In the genomic region with DNA sequence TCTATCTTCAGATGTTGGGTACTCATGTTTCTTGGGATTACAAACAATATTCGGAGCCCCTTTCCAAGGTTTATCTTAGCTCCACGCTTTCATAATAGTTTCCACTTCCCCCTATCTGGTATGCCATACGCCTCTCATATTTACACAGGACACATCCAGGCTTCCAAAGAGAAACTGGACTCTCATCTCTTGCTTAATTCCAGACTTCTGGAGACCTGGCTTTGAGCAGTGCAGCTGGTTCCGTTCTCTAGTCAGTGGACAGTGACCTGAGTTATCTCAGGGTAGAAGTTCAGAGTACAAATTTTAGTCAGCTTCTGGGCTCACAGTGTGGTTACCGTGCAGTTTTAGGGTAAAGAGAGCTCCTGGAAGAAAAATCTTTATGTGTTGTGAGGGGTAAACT, we compare ENCODE assay signal across 25 mouse cellular contexts.
A peak's percentile ranks its signal among the peaks of the same experiment; 100 is the strongest.
DNase-seq lines count a peak whose midpoint lies in the region; ATAC-seq and TF ChIP-seq lines count a peak whose summit lies in the region.
"Had no signal": no experiment of that assay in that cellular context is flagged by ENCODE, and none has a peak within 500 bp of the region (broad histone marks: within the 10 kb centered on the region; RNA-seq: fewer than 3 reads in every experiment).

No protein-coding gene starts in this region.

- DNase-seq in frontal cortex, postnatal 36 days (ENCODE audit: low spot score in 2 of 2), result no peak
- peak in 2 of 3 experiments; percentile 1 to 10 for DNase-seq in liver, embryonic 14.5 days (ENCODE audit: low read depth in 3 of 3, low spot score in 3 of 3)
- DNase-seq in liver, embryonic 11.5 days (ENCODE audit: low spot score), result no peak
- DNase-seq in CH12.LX (ENCODE audit: extremely low read depth), result peak; percentile 51
- no peak for DNase-seq in cerebellum, postnatal 14 days
- DNase-seq: adrenal gland, postnatal 14 days; cerebellum, adult 11 months; cerebellum, adult 9-11 months; heart, postnatal 36 days; kidney, postnatal 25 days; lung, adult 18-20 months; lung, postnatal 36 days; right cerebral cortex, postnatal 25 days had no signal

- WGBS in liver, embryonic 14.5 days (ENCODE audit: insufficient replicate concordance), result 51% methylated on average over 5 of the region's 5 CpGs
- 71% methylated on average over 5 of the region's 5 CpGs for WGBS in liver, embryonic 11.5 days
- WGBS in small intestine, adult 2 months, result 60% methylated on average over 5 of the region's 5 CpGs
- 60% methylated on average over 5 of the region's 5 CpGs for WGBS in intestine, postnatal 0 days

- peak; percentile 23; the same call in 1 of the 2 replicates for ATAC-seq in frontal cortex, adult (ENCODE audit: low TSS enrichment)
- 0 out of 2 replicates have a peak, but pooled peaks have one; percentile 28 for ATAC-seq in liver, embryonic 14.5 days (ENCODE audit: insufficient read depth)
- ATAC-seq in liver, embryonic 11.5 days (replicated peaks; ENCODE audit: low FRiP score), result no peak
- ATAC-seq in intestine, postnatal 0 days, result no peak
- ATAC-seq: forebrain, embryonic 15.5 days; intestine, embryonic 16.5 days; midbrain, embryonic 16.5 days; Patski had no signal

- no peaks in the 10 kb centered on the region for H3K9me3 ChIP-seq in liver, embryonic 14.5 days (ENCODE audit: control insufficient read depth, low read length)
- H3K9me3 ChIP-seq in liver, embryonic 11.5 days (ENCODE audit: control insufficient read depth, low read length), result no peaks in the 10 kb centered on the region
- H3K9me3 ChIP-seq in CH12.LX (replicated peaks; ENCODE audit: low read length), result no peaks in the 10 kb centered on the region
- no peaks in the 10 kb centered on the region for H3K9me3 ChIP-seq in intestine, postnatal 0 days (ENCODE audit: control insufficient read depth)
- H3K9me3 ChIP-seq: embryonic facial prominence, embryonic 13.5 days; forebrain, embryonic 10.5 days; forebrain, embryonic 15.5 days; heart, embryonic 13.5 days; hindbrain, embryonic 13.5 days had no signal

- dilution Hi-C loops in CH12.LX (cut with MboI; ENCODE audit: extremely low pct_ligation_motif_present, extremely low pct_unique_long_range_greater_than_20kb, low sequenced_read_pairs), result no loop called here

- no peak for TF ChIP-seq RAD21 in CH12.LX (IDR thresholded peaks at IDR 0.05; ENCODE audit: low read depth, low read length)

- H3K27ac ChIP-seq in liver, embryonic 14.5 days, result no peak overlapping the region
- H3K27ac ChIP-seq in liver, embryonic 11.5 days (ENCODE audit: low read depth, low read length), result no peak overlapping the region
- no peak overlapping the region for H3K27ac ChIP-seq in CH12.LX (ENCODE audit: insufficient read depth, low read depth)
- H3K27ac ChIP-seq in small intestine, adult 2 months (ENCODE audit: insufficient read depth, low read depth, low read length), result peak overlapping the region; percentile 21; the same call in 1 of the 2 replicates
- no peak overlapping the region; the same call in 1 of the 2 replicates for H3K27ac ChIP-seq in intestine, postnatal 0 days (ENCODE audit: low read depth, low read length)
- H3K27ac ChIP-seq: embryonic facial prominence, embryonic 13.5 days; forebrain, embryonic 10.5 days; forebrain, embryonic 15.5 days; heart, embryonic 13.5 days; hindbrain, embryonic 13.5 days had no signal

- H3K36me3 ChIP-seq in liver, embryonic 14.5 days (replicated peaks; ENCODE audit: control insufficient read depth, insufficient read depth, low read depth), result no peaks in the 10 kb centered on the region
- H3K36me3 ChIP-seq in liver, embryonic 11.5 days (ENCODE audit: control insufficient read depth, insufficient read depth, low read length), result no peaks in the 10 kb centered on the region
- no peaks in the 10 kb centered on the region for H3K36me3 ChIP-seq in CH12.LX (replicated peaks in 1 of 2; ENCODE audit: control insufficient read depth in 1 of 2, insufficient read depth in 1 of 2, low read length in 1 of 2)
- H3K36me3 ChIP-seq in small intestine, adult 2 months (ENCODE audit: control insufficient read depth, insufficient read depth, low read length), result no peaks in the 10 kb centered on the region
- no peaks in the 10 kb centered on the region for H3K36me3 ChIP-seq in intestine, postnatal 0 days (ENCODE audit: control insufficient read depth, insufficient read depth)
- H3K36me3 ChIP-seq: embryonic facial prominence, embryonic 13.5 days; forebrain, embryonic 10.5 days; forebrain, embryonic 15.5 days; heart, embryonic 13.5 days; hindbrain, embryonic 13.5 days had no signal

- TF ChIP-seq POLR2A in CH12.LX (IDR thresholded peaks at IDR 0.05; ENCODE audit: low read depth, low read length), result no peak
- TF ChIP-seq POLR2A in small intestine, adult 2 months (IDR thresholded peaks at IDR 0.05; ENCODE audit: low read depth, low read length), result no peak

- H3K27me3 ChIP-seq in liver, embryonic 14.5 days (ENCODE audit: control insufficient read depth, insufficient read depth, low read length), result no peaks in the 10 kb centered on the region
- H3K27me3 ChIP-seq in liver, embryonic 11.5 days (replicated peaks; ENCODE audit: control insufficient read depth, insufficient read depth, low read length), result no peaks in the 10 kb centered on the region
- H3K27me3 ChIP-seq in CH12.LX (replicated peaks), result no peaks in the 10 kb centered on the region
- no peaks in the 10 kb centered on the region for H3K27me3 ChIP-seq in small intestine, adult 2 months (ENCODE audit: control insufficient read depth, insufficient read depth, low read length)
- H3K27me3 ChIP-seq in intestine, postnatal 0 days (replicated peaks; ENCODE audit: control insufficient read depth, insufficient read depth, low read length), result no peaks in the 10 kb centered on the region
- H3K27me3 ChIP-seq: embryonic facial prominence, embryonic 13.5 days; forebrain, embryonic 15.5 days; heart, embryonic 13.5 days; hindbrain, embryonic 13.5 days; Patski had no signal

- H3K9ac ChIP-seq in liver, embryonic 14.5 days (replicated peaks), result no peak overlapping the region
- H3K9ac ChIP-seq in liver, embryonic 11.5 days (ENCODE audit: low read depth, low read length), result no peak overlapping the region
- H3K9ac ChIP-seq in CH12.LX (ENCODE audit: insufficient read depth, low read depth), result no peak overlapping the region
- H3K9ac ChIP-seq in intestine, postnatal 0 days (ENCODE audit: low read depth, low read length), result no peak overlapping the region
- H3K9ac ChIP-seq: embryonic facial prominence, embryonic 13.5 days; forebrain, embryonic 15.5 days; heart, embryonic 13.5 days; hindbrain, embryonic 13.5 days had no signal

- no peak for TF ChIP-seq CTCF in liver, embryonic 14.5 days (IDR thresholded peaks at IDR 0.05; ENCODE audit: low read depth)
- TF ChIP-seq CTCF in CH12.LX (conservative IDR thresholded peaks at IDR 0.05 in 1 of 2, IDR thresholded peaks at IDR 0.05 in 1 of 2; ENCODE audit: low read depth in 2 of 2, low read length in 2 of 2), result no peak
- no peak for TF ChIP-seq CTCF in small intestine, adult 2 months (IDR thresholded peaks at IDR 0.05; ENCODE audit: extremely low read depth, insufficient read length, insufficient replicate concordance, low read depth, low read length)
- no peak for TF ChIP-seq CTCF in intestine, postnatal 0 days (IDR thresholded peaks at IDR 0.05; ENCODE audit: low read depth)

- no peak for TF ChIP-seq EP300 in liver, embryonic 14.5 days (IDR thresholded peaks at IDR 0.05; ENCODE audit: low read depth)
- no peak for TF ChIP-seq EP300 in CH12.LX (IDR thresholded peaks at IDR 0.05; ENCODE audit: low read length)

- H3K4me1 ChIP-seq in liver, embryonic 14.5 days (replicated peaks; ENCODE audit: control insufficient read depth in 2 of 2, insufficient read depth in 2 of 2, low read length in 1 of 2), result peaks cover 0 to 3% of the 10 kb centered on the region in 2 experiments; a peak in 1 of 4 replicates
- peaks cover 5% of the 10 kb centered on the region; the same call in 1 of the 2 replicates for H3K4me1 ChIP-seq in liver, embryonic 11.5 days (replicated peaks; ENCODE audit: control insufficient read depth, insufficient read depth, low read length)
- H3K4me1 ChIP-seq in CH12.LX (ENCODE audit: control insufficient read depth in 1 of 2, insufficient read depth in 2 of 2), result peaks cover 3 to 36% of the 10 kb centered on the region in 2 experiments; a peak in 3 of 4 replicates
- H3K4me1 ChIP-seq in small intestine, adult 2 months (ENCODE audit: control insufficient read depth, insufficient read depth, insufficient read length, low read length), result no peaks in the 10 kb centered on the region
- no peaks in the 10 kb centered on the region for H3K4me1 ChIP-seq in intestine, postnatal 0 days (replicated peaks; ENCODE audit: control insufficient read depth, insufficient read depth, low read length)
- H3K4me1 ChIP-seq: forebrain, embryonic 10.5 days; forebrain, embryonic 15.5 days; hindbrain, embryonic 13.5 days had no signal

- no peak overlapping the region for H3K4me2 ChIP-seq in liver, embryonic 14.5 days (ENCODE audit: low read depth)
- no peak overlapping the region for H3K4me2 ChIP-seq in liver, embryonic 11.5 days
- H3K4me2 ChIP-seq in CH12.LX (ENCODE audit: insufficient read depth, low read depth, poor library complexity, severe bottlenecking), result peak overlapping the region; percentile 94
- H3K4me2 ChIP-seq in intestine, postnatal 0 days (replicated peaks; ENCODE audit: low read depth), result no peak overlapping the region
- H3K4me2 ChIP-seq: embryonic facial prominence, embryonic 13.5 days; forebrain, embryonic 15.5 days; heart, embryonic 13.5 days; hindbrain, embryonic 13.5 days; midbrain, embryonic 11.5 days had no signal

- no peak overlapping the region for H3K4me3 ChIP-seq in liver, embryonic 14.5 days (ENCODE audit: insufficient read depth in 1 of 2, low read depth in 2 of 2, low read length in 2 of 2)
- no peak overlapping the region for H3K4me3 ChIP-seq in liver, embryonic 11.5 days (ENCODE audit: low read depth, low read length)
- no peak overlapping the region for H3K4me3 ChIP-seq in CH12.LX (replicated peaks in 1 of 3; ENCODE audit: low read depth in 2 of 3, low read length in 2 of 3, poor library complexity in 1 of 3)
- H3K4me3 ChIP-seq in small intestine, adult 2 months (ENCODE audit: low read depth, low read length), result no peak overlapping the region
- H3K4me3 ChIP-seq in intestine, postnatal 0 days (ENCODE audit: low read depth, low read length), result no peak overlapping the region
- H3K4me3 ChIP-seq: embryonic facial prominence, embryonic 13.5 days; forebrain, embryonic 10.5 days; forebrain, embryonic 15.5 days; heart, embryonic 13.5 days; hindbrain, embryonic 13.5 days had no signal

- in situ Hi-C loops in CH12.LX (cut with MboI; ENCODE audit: low pct_ligation_motif_present, low pct_unique_long_range_greater_than_20kb, low sequenced_read_pairs), result no loop called here

- no peaks in the 10 kb centered on the region for H3K79me2 ChIP-seq in CH12.LX (replicated peaks; ENCODE audit: control insufficient read depth, extremely low read depth, insufficient read depth, poor library complexity, severe bottlenecking)

TF ChIP-seq in CH12.LX, 34 proteins besides CTCF, POLR2A, EP300 and RAD21 (continues in another document):
- TF ChIP-seq MAFK (IDR thresholded peaks at IDR 0.05; ENCODE audit: insufficient replicate concordance, low read length) (no peak), TBP (conservative IDR thresholded peaks at IDR 0.05; ENCODE audit: low read depth, low read length) (no peak), ZKSCAN1 (IDR thresholded peaks at IDR 0.05; ENCODE audit: borderline replicate concordance, low read depth, low read length) (no peak), MEF2A (IDR thresholded peaks at IDR 0.05; ENCODE audit: borderline replicate concordance, low read depth, low read length) (no peak)

Comparison
In these comparisons a context has a peak if more than half of its experiments do, and no peak if none do; other contexts are left out.
1. ATAC-seq: peak in frontal cortex, adult (single experiment) and liver, embryonic 14.5 days (single experiment); none in liver, embryonic 11.5 days (single experiment) and intestine, postnatal 0 days (single experiment).
2. DNase-seq: peak in liver, embryonic 14.5 days (2 of 3) and CH12.LX (single experiment); none in frontal cortex, postnatal 36 days (0 of 2), liver, embryonic 11.5 days (single experiment) and cerebellum, postnatal 14 days (0 of 2).